Mouse (Mus musculus): Measurements from ENCODE around the gene Taok1.

Gene Taok1

GRCm38 (mm10) chr11:77516553-77517425 is 90.8 kb downstream of the Taok1 start:
- TF ChIP-seq GATA4 (IDR thresholded peaks at IDR 0.05; ENCODE audit: insufficient replicate concordance, low read length) = no peak

GRCm38 (mm10) chr11:77515637-77516552 is 91.7 kb downstream of the Taok1 start, which contains the start of gene Trp53i13:
Gene Trp53i13, minus strand, starts transcription at chr11:77515980.
- TF ChIP-seq GATA4 (IDR thresholded peaks at IDR 0.05; ENCODE audit: insufficient replicate concordance, low read length) = no peak

- TF ChIP-seq GATA4 (IDR thresholded peaks at IDR 0.05; ENCODE audit: insufficient replicate concordance, low read length) = no peak
Observed at GRCm38 (mm10) chr11:77514832-77515636, 92.6 kb downstream of the Taok1 start, which contains the start of gene Abhd15. Gene Abhd15, plus strand, starts transcription at chr11:77515121.

GRCm38 (mm10) chr11:77514281-77514831 is 93.3 kb downstream of the Taok1 start:
- no peak for TF ChIP-seq GATA4 (IDR thresholded peaks at IDR 0.05; ENCODE audit: insufficient replicate concordance, low read length)

GRCm38 (mm10) chr11:77513811-77514170 is 93.8 kb downstream of the Taok1 start:
- no peak for TF ChIP-seq GATA4 (IDR thresholded peaks at IDR 0.05; ENCODE audit: insufficient replicate concordance, low read length)

- no peak; the same call in 1 of the 2 replicates for TF ChIP-seq GATA4 (IDR thresholded peaks at IDR 0.05; ENCODE audit: insufficient replicate concordance, low read length)
Observed at GRCm38 (mm10) chr11:77512891-77513810, 94.5 kb downstream of the Taok1 start.

GRCm38 (mm10) chr11:77511336-77511735 is 96.3 kb downstream of the Taok1 start:
- TF ChIP-seq GATA4 (IDR thresholded peaks at IDR 0.05; ENCODE audit: insufficient replicate concordance, low read length) = no peak

- no peak for TF ChIP-seq GATA4 (IDR thresholded peaks at IDR 0.05; ENCODE audit: insufficient replicate concordance, low read length)
Observed at GRCm38 (mm10) chr11:77508068-77509021, 99.3 kb downstream of the Taok1 start.

- no peak for TF ChIP-seq GATA4 (IDR thresholded peaks at IDR 0.05; ENCODE audit: insufficient replicate concordance, low read length)
Observed at GRCm38 (mm10) chr11:77507426-77507825, 100.2 kb downstream of the Taok1 start.

- TF ChIP-seq GATA4 (IDR thresholded peaks at IDR 0.05; ENCODE audit: insufficient replicate concordance, low read length) = no peak
Observed at GRCm38 (mm10) chr11:77506941-77507340, 100.7 kb downstream of the Taok1 start.

- TF ChIP-seq GATA4 (IDR thresholded peaks at IDR 0.05; ENCODE audit: insufficient replicate concordance, low read length) = no peak
Observed at GRCm38 (mm10) chr11:77506273-77506672, 101.3 kb downstream of the Taok1 start.

GRCm38 (mm10) chr11:77505291-77505980 is 102.2 kb downstream of the Taok1 start:
- no peak for TF ChIP-seq GATA4 (IDR thresholded peaks at IDR 0.05; ENCODE audit: insufficient replicate concordance, low read length)

All from liver, adult (tissue).